Mouse (Mus musculus): ENCODE data around the gene Ripk4.

Gene Ripk4

GRCm38 (mm10) chr16:97734760-97735322 is 28.7 kb downstream of the Ripk4 start:
- DNase-seq (ENCODE audit: low spot score), result no peak

- DNase-seq (ENCODE audit: low spot score), result no peak
Observed at GRCm38 (mm10) chr16:97733599-97733998, 30.0 kb downstream of the Ripk4 start.

- DNase-seq (ENCODE audit: low spot score), result no peak
Observed at GRCm38 (mm10) chr16:97730321-97730720, 33.3 kb downstream of the Ripk4 start.

- DNase-seq (ENCODE audit: low spot score), result no peak
Observed at GRCm38 (mm10) chr16:97726436-97726835, 37.2 kb downstream of the Ripk4 start.

- no peak for DNase-seq (ENCODE audit: low spot score)
Observed at GRCm38 (mm10) chr16:97720093-97720492, 43.5 kb downstream of the Ripk4 start.

- DNase-seq (ENCODE audit: low spot score), result no peak
Observed at GRCm38 (mm10) chr16:97719392-97719983, 44.1 kb downstream of the Ripk4 start.

GRCm38 (mm10) chr16:97716567-97716966 is 47.0 kb downstream of the Ripk4 start:
- no peak for DNase-seq (ENCODE audit: low spot score)

- DNase-seq (ENCODE audit: low spot score), result no peak
Observed at GRCm38 (mm10) chr16:97712129-97712528, 51.5 kb downstream of the Ripk4 start.

- DNase-seq (ENCODE audit: low spot score), result no peak
Observed at GRCm38 (mm10) chr16:97701871-97702270, 61.7 kb downstream of the Ripk4 start.

GRCm38 (mm10) chr16:97697769-97698168 is 65.8 kb downstream of the Ripk4 start:
- no peak for DNase-seq (ENCODE audit: low spot score)

- DNase-seq (ENCODE audit: low spot score), result no peak
Observed at GRCm38 (mm10) chr16:97695709-97696108, 67.9 kb downstream of the Ripk4 start.

Measured in c-Kit-positive CD71-positive TER-119-positive erythroid progenitor cells, embryonic 14.5 days (primary cell).